Comparison of ENCODE assay signal across 13 mouse cellular contexts in the genomic region with DNA sequence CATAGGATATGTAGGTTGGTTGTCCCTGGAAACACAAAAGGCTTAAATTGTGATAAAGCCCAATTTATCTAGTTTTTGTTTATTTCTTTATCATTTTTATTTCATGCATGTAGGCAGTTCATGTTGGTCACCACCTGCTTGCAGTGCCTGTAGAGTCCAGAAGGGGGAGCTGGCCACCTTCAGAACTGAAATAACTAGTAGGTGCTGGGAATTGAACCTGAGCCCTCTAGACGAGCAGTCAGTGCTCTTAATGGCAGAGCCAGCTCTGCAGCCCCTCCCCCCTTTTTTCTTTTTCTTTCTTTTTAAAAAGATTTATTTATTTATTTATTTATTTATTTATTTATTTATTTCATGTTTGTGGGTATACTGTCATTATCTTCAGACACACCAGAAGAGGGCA. TPM values are rescaled to one million over a fixed set of nuclear protein-coding genes. Genes with fewer than 3 reads are reported as not detected.
DNase-seq lines count a peak whose midpoint lies in the region; ATAC-seq and TF ChIP-seq lines count a peak whose summit lies in the region.
"Had no signal": no experiment of that assay in that cellular context is flagged by ENCODE, and none has a peak within 500 bp of the region (broad histone marks: within the 10 kb centered on the region; RNA-seq: fewer than 3 reads in every experiment).

No protein-coding gene starts in this region.

- DNase-seq in CD4-positive, CD25-positive, alpha-beta regulatory T cell, adult 2 months (ENCODE audit: low read depth, low spot score): peak; percentile 45
- no peak for DNase-seq in lung, postnatal 0 days (ENCODE audit: low spot score)
- DNase-seq in lung, adult 2 months: no peak
- no peak for DNase-seq in cerebellum, adult 18-20 months
- DNase-seq in urinary bladder, postnatal 25 days (ENCODE audit: low spot score): no peak
- DNase-seq: heart, postnatal 36 days; kidney, postnatal 10 days; lung, postnatal 36 days; thymus, postnatal 14 days had no signal

- H3K27ac ChIP-seq in lung, postnatal 0 days (ENCODE audit: low read length): no peak overlapping the region
- H3K27ac ChIP-seq in bone marrow, adult 2 months (ENCODE audit: control insufficient read depth, insufficient read depth, low read depth, low read length, poor library complexity): no peak overlapping the region

- no peak overlapping the region for H3K4me3 ChIP-seq in lung, postnatal 0 days (ENCODE audit: low read depth, low read length)
- H3K4me3 ChIP-seq in lung, adult 2 months (replicated peaks; ENCODE audit: extremely low read depth, low read depth, low read length): no peak overlapping the region
- H3K4me3 ChIP-seq in bone marrow, adult 2 months (replicated peaks; ENCODE audit: control insufficient read depth, low read depth, low read length): no peak overlapping the region

- no peak overlapping the region for H3K9ac ChIP-seq in lung, postnatal 0 days (replicated peaks; ENCODE audit: low read depth)

- H3K4me1 ChIP-seq in lung, postnatal 0 days (ENCODE audit: insufficient read depth, low read depth, low read length): no peaks in the 10 kb centered on the region
- H3K4me1 ChIP-seq in lung, adult 2 months (ENCODE audit: control insufficient read depth, insufficient read depth, low read length): no peaks in the 10 kb centered on the region
- no peaks in the 10 kb centered on the region for H3K4me1 ChIP-seq in bone marrow, adult 2 months (ENCODE audit: control insufficient read depth, insufficient read depth, low read length)

- no peaks in the 10 kb centered on the region for H3K36me3 ChIP-seq in lung, postnatal 0 days (ENCODE audit: insufficient read depth, low read length)

- TF ChIP-seq CTCF in lung, postnatal 0 days (IDR thresholded peaks at IDR 0.05): peak; percentile 40
- TF ChIP-seq CTCF in lung, adult 2 months (IDR thresholded peaks at IDR 0.05; ENCODE audit: insufficient read depth, low read length): no peak
- TF ChIP-seq CTCF in bone marrow, adult 2 months (IDR thresholded peaks at IDR 0.05; ENCODE audit: control insufficient read depth, insufficient read depth, low read length): peak; percentile 64

- H3K4me2 ChIP-seq in lung, postnatal 0 days (replicated peaks; ENCODE audit: low read depth, low read length): no peak overlapping the region

- TF ChIP-seq EP300 in lung, postnatal 0 days (IDR thresholded peaks at IDR 0.05): no peak

- H3K27me3 ChIP-seq in lung, postnatal 0 days (replicated peaks; ENCODE audit: insufficient read depth, low read length): peaks cover 4% of the 10 kb centered on the region; the same call in 1 of the 2 replicates

- WGBS in lung, postnatal 0 days: 74% methylated on average over 1 of the region's 1 CpGs
- WGBS in lung, adult 2 months: 77% methylated on average over 1 of the region's 1 CpGs
- WGBS in bone marrow, adult 2 months: 73% methylated on average over 1 of the region's 1 CpGs

- no peak for ATAC-seq in CD4-positive, CD25-positive, alpha-beta regulatory T cell, adult 4 months
- no peak for ATAC-seq in lung, postnatal 0 days
- ATAC-seq in neutrophil, adult 5-6 weeks (ENCODE audit: extremely low read depth, insufficient number of reproducible peaks, low FRiP score, poor library complexity, severe bottlenecking): 0 out of 2 replicates have a peak, but pooled peaks have one; percentile 30

- TF ChIP-seq POLR2A in lung, adult 2 months (IDR thresholded peaks at IDR 0.05; ENCODE audit: borderline replicate concordance, extremely low read depth, low read depth, low read length): no peak
- TF ChIP-seq POLR2A in bone marrow, adult 2 months (IDR thresholded peaks at IDR 0.05; ENCODE audit: borderline replicate concordance, control insufficient read depth, low read depth, low read length): no peak

- no peaks in the 10 kb centered on the region for H3K9me3 ChIP-seq in lung, postnatal 0 days (ENCODE audit: low read length)

RNA-seq across cellular contexts. Expression of a gene that starts 9.4 kb away (rescaled TPM):
- polyA plus RNA-seq in CD4-positive, CD25-positive, alpha-beta regulatory T cell, adult 4 months (2017; shearing (Covaris generic)): not detected
- polyA plus RNA-seq in lung, postnatal 0 days (2015; fragmentation: Nextera tagmentation; extraction: Ambion mirVana): 7.8 and 8.3 TPM in 2 replicates
- polyA plus RNA-seq in lung, adult 2 months (2012; rRNA removed): 2.5 and 3.0 TPM in 2 replicates
- 0.82 TPM in 1 of 2 replicates, not detected in the other for polyA plus RNA-seq in bone marrow, adult 2 months (2011; ENCODE audit: insufficient read depth, insufficient read length, low replicate concordance, missing spikeins)
- 0.25 and 0.58 TPM in 2 replicates for total RNA-seq in neutrophil, adult 5-6 weeks (2017)
- total RNA-seq: common myeloid progenitor, adult 5-6 weeks had no signal
